Mouse (Mus musculus): ENCODE measurements around the gene Tigit. TPM values are rescaled to one million over a fixed set of nuclear protein-coding genes. Genes with fewer than 3 reads are reported as not detected.

Tigit gene
- polyA plus RNA-seq, 1 experiment, result 0.12 TPM

DNA sequence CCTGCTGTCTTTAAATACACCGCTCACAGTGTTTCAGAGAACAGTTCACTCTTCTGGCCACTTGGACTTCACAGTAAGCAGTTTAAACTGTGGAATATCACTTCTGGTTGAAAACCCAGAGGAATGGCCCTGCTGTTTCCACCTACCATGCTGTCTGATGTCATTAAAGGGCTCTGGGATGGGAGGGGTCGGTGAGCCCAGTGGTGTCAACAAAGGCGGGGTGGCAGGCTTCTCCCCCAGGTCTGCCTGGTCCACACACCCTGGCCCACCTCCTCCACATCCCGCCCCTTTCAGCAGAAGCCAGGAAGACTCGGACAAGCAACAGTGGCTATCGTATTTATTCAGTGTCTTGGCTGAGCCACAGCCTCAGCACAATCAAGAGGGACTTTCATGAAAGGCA lies 44.7 kb downstream of the Tigit start:
- DNase-seq (ENCODE audit: low read depth), result no peak

DNA sequence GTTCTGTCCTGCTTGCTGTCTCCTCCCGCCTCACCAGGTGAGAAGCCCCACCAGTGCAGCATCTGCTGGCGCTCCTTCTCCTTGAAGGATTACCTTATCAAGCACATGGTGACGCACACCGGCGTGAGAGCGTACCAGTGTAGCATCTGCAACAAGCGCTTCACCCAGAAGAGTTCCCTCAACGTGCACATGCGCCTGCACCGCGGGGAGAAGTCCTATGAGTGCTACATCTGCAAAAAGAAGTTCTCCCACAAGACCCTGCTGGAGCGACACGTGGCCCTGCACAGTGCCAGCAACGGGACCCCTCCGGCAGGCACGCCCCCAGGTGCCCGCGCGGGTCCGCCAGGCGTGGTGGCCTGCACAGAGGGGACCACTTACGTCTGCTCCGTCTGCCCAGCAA lies 45.7 kb downstream of the Tigit start:
- no peak for DNase-seq (ENCODE audit: low read depth)

DNA sequence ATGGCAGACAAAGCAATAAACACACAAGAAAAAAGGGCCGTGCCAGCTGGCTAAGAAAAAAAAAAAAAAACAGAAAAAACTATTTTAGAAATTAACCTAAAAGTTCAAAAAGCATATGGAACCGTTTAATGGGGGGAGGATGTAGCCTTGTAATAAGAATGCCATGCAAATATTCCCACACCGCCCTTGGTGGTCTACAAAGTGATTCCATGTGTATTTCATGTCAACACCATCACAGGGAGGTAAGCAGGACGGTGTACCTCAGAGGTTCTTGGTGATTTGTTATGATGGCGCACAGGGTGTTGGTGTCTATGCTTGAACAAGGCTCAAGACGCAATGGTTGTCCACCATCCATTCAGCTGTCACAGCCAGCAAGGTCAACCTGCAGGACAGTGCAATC lies 46.6 kb downstream of the Tigit start:
- no peak for DNase-seq (ENCODE audit: low read depth)

DNA sequence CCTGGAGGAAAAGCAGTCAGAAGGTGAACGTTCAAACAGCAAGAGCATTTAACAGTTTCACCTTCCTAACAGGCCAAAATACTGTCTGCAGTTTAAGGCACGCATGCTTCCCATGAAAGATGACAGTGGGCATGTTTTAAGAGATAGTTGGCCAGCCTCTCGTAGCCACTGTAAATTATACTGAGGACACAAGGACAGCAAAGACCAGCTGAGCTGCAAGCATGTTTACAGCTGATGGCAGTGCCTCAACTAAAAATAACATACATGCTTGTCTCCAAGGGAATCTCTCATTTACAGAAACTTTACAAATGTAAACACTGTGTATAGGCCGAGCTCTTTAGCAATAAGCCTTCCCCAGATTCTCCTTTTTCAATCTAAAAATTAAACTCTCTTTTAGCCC lies 47.6 kb downstream of the Tigit start:
- DNase-seq (ENCODE audit: low read depth), result no peak

DNA sequence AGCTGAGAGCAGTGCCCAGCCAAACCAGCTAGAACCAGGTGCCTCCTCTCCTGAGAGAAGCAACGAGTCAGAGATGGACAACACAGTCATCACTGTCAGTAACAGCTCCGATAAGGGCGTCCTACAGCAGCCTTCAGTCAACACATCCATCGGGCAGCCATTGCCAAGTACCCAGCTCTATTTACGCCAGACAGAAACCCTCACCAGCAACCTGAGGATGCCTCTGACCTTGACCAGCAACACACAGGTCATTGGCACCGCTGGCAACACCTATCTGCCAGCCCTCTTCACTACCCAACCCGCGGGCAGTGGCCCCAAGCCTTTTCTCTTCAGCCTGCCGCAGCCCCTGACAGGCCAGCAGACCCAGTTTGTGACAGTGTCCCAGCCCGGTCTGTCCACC lies 53.6 kb downstream of the Tigit start:
- no peak for DNase-seq (ENCODE audit: low read depth)

DNA sequence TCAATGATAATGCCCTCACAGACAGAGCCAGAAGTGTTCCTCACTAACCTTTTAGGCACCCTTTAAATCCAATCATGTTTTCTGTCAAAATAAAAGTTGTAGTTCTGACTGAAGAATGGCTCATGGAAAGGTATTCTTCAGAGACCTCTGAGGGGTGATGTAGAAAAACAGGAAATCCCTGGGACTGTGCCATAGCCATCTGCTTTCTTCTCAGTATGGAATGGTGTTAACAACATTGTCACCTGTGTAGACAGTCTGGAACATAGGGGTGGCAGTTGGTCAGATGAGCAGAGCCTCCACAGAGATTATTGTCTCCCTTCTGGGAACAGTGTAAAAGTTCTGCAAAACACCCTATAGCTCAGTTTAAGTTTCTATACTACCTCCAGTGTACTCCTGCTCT lies 55.9 kb downstream of the Tigit start:
- no peak for DNase-seq (ENCODE audit: low read depth)

DNA sequence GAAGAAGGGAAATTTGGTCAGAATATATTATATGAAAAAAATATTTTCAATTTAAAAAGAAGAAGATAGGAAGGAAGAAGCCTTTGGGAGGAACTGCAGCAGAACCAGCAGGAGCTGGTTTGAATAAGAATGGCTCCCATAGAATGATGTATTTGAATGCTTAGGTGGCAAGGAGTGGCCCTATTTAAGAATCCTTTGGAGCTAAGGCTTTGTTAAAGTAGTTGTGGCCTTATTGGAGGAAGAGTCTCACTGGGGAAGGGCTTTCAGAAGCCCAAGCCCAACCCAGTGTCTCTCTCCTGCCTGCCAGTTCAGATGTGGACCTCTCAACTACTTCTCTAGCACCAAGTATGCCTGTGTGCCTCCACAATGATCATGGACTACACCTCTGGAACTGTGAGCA lies 56.9 kb downstream of the Tigit start:
- no peak for DNase-seq (ENCODE audit: low read depth)

DNA sequence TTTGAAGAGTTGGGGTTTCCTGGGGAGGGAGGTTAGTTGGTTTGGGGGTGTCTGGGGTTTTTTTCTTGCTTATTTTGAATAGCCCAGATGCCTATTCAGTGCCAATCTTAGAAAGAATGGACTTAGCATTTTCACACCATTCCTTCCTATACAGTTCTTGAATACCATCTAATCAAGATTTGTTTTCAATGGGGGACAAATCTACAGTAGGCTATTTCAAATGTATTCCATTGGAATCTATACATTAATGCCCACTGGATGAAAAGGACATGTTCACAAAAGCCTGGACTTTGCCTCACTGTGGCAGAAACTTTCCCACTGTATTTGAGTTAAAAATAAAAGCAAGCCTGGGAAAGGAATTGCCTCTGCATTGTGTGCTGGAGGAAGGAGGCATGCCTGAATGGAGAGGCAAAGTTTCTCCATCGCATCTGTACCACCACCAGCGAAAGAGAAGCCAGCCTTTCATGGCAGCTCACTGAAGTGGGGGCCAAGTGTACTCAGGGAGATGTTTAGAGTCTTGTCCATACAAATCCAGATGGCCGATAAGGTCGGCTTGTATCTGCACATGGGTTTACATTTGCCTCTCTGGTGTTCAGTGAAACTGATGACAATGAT lies 59.4 kb downstream of the Tigit start:
- DNase-seq (ENCODE audit: low read depth), result no peak

DNA sequence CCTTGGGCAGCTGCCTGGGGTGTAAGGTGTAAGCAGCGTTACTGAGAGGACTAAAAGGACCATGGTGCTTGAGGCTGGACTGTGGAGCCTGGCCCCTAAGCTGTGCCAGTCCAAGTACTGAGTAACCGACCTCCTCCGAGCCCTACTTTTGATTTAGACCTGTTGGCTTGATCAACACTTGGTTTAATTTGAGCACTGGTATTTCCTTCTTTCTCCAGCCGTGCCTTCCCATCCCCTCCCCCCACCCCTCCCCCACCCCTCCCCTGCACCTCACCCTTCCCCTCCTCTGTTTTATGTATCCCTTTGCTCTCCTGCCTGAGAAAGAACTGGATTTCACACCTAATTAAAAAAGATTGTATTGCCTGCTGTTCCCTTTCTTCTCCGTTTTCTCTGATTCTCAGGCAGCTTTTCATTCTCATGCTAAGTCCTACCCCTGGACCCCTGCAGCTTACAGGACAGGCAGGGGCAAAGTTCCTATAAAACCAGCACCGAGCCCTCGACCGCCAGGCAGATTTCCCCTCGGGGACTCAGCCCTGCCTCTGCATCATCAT lies 60.3 kb downstream of the Tigit start:
- DNase-seq (ENCODE audit: low read depth), result no peak

DNA sequence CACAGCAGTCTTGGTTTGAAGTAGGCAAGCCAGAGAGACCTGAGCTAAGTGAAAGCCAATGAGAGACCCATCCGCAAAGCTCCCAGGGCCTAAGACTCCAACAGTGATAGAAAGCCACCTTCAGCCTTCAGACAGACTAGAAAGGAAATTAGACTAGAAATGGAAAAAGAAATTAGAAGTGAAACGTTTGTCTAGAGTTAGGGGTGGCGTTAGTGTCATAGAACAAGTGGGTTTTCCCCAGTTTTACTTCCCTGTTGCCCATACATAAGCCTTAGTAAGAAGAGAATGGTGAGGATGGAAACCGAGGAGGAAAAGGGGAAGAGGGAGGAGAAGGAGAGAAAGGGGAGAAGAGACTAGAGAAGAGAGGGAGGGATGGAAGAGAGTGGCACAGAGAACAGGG lies 61.4 kb downstream of the Tigit start:
- DNase-seq (ENCODE audit: low read depth), result no peak

DNA sequence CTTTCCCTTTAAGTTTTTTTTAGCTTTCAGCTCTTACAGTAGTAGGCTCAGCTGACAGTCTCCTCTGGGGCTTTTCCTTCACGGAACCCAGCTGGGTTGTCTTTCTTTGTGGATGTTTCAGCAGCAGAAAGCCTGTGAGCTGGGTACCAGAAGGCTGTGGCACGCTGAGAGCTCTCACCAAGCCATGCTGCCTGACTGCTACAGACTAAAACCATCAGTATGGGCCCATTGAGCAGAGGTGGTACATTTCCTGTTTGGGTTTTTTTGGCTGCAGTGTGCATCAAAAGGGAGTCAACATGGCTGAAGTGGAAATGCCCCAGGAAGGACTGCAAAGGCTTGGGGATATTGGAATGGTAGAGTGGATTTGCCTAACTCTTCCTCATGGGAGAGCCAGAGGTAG lies 64.2 kb downstream of the Tigit start:
- DNase-seq (ENCODE audit: low read depth), result no peak

Other genes starting within 250 kb of the Tigit start
- gene Drd3, start 89.9 kb upstream of the Tigit start, polyA plus RNA-seq (2012; rRNA removed), result 0.08 and 0.20 TPM in 2 replicates
- 1.8 TPM in 2 replicates for gene Ccdc191, start 225.7 kb upstream of the Tigit start, polyA plus RNA-seq (2012; rRNA removed)